Mouse (Mus musculus) cerebellum, adult 2 months (tissue): ENCODE data around the gene Fam72a.

Experiments used
- CTCF ChIP-seq: fragments of 200-500 bp; IDR thresholded peaks from 2 replicates; pipeline ENCODE4 v1.5.1; 2011; ENCODE audit warnings: low read depth, mild to moderate bottlenecking, control low read depth, low read length, moderate library complexity, borderline replicate concordance; ENCODE audit not compliant: insufficient read depth
- POLR2A ChIP-seq: fragments of 200-500 bp; IDR thresholded peaks from 2 replicates; pipeline ENCODE4 v1.6.1; 2011; ENCODE audit warnings: low read length, control low read depth, borderline replicate concordance; ENCODE audit not compliant: insufficient read depth

DNA sequence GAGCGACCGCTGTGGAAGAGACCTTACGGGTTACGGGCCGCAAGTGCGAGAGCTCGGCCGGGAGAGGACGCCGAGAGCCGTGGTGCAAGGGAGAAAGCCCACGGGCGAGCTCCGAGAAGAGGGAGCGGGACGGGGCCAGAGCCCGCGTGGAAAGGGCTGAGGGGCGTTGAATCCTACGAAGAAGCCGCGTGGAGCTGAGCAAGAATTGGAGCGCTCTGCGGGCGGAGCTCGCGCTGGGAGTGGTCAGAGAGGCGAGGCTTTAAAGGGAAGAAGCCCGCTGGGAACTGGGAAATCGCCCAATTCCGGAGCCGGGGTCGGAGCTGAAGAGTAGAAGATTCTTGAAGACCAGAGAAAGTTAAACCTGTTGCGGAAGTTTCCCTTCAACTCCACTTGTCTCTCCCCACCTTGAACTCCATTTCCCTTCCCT is 391 bp downstream of the Fam72a start:
- TF ChIP-seq POLR2A (no peak), CTCF (no peak)
